Mouse (Mus musculus) T-helper 17 cell (primary cell): ENCODE results near the gene Supt7l.

Source experiments
- in situ Hi-C, 2 experiments: fragments of 300-600 bp; cut with MboI, MseI; formaldehyde crosslinking; loops; 1 replicate in 1 of 2; 2 replicates in 1 of 2; pipeline ENCODE4 v1.15.1; 2025; ENCODE audit warnings: high pct_unique_total_duplicates in 2 of 2

The Supt7l gene

GRCm38 (mm10) chr5:31494513-31495297 is 32.9 kb downstream of the Supt7l start, which contains the start of gene Gpn1:
Gpn1 (plus strand) TSS chr5:31494741.
- in situ Hi-C loops = no loop called here

GRCm38 (mm10) chr5:31492031-31492430 is 35.6 kb downstream of the Supt7l start:
- in situ Hi-C loops = no loop called here

- in situ Hi-C loops = no loop called here
Observed at GRCm38 (mm10) chr5:31489116-31489769, 38.4 kb downstream of the Supt7l start.

GRCm38 (mm10) chr5:31487889-31488288 is 39.7 kb downstream of the Supt7l start:
- in situ Hi-C loops = no loop called here

- in situ Hi-C loops = no loop called here
Observed at GRCm38 (mm10) chr5:31485440-31485839, 42.2 kb downstream of the Supt7l start, which contains the start of gene 4930548H24Rik. 4930548H24Rik (plus strand) TSS chr5:31485740.

- in situ Hi-C loops = no loop called here
Observed at GRCm38 (mm10) chr5:31480536-31480935, 47.1 kb downstream of the Supt7l start.

- in situ Hi-C loops = no loop called here
Observed at GRCm38 (mm10) chr5:31470334-31470733, 57.3 kb downstream of the Supt7l start.

GRCm38 (mm10) chr5:31469711-31470110 is 57.9 kb downstream of the Supt7l start:
- in situ Hi-C loops = no loop called here

- in situ Hi-C loops = no loop called here
Observed at GRCm38 (mm10) chr5:31467798-31468197, 59.8 kb downstream of the Supt7l start.
